Mouse (Mus musculus): ENCODE results near the gene Fam131b. TPM values are rescaled to one million over a fixed set of nuclear protein-coding genes. Genes with fewer than 3 reads are reported as not detected.

Fam131b gene
- polyA plus RNA-seq, 1 experiment from 2014 or later = 8.1 TPM

Other genes with a start within 250 kb of the Fam131b start
- not detected in 2 replicates for gene Tas2r139, start 183.7 kb downstream of the Fam131b start, polyA plus RNA-seq (2015; fragmentation: Nextera tagmentation; extraction: Ambion mirVana)
- not detected in 2 replicates for gene Tas2r144, start 109.3 kb downstream of the Fam131b start, polyA plus RNA-seq (2015; fragmentation: Nextera tagmentation; extraction: Ambion mirVana)
- 17.7 and 17.8 TPM in 2 replicates for gene Gstk1, start 78.7 kb downstream of the Fam131b start, polyA plus RNA-seq (2015; fragmentation: Nextera tagmentation; extraction: Ambion mirVana)
- gene Tmem139, start 62.7 kb downstream of the Fam131b start, polyA plus RNA-seq (2015; fragmentation: Nextera tagmentation; extraction: Ambion mirVana) = 0.26 and 0.28 TPM in 2 replicates
- 39.1 and 45.5 TPM in 2 replicates for gene Casp2, start 59.7 kb downstream of the Fam131b start, polyA plus RNA-seq (2015; fragmentation: Nextera tagmentation; extraction: Ambion mirVana)
- gene Clcn1, start 38.0 kb downstream of the Fam131b start, polyA plus RNA-seq (2015; fragmentation: Nextera tagmentation; extraction: Ambion mirVana) = 1.7 and 2.0 TPM in 2 replicates
- gene Zyx, start 25.0 kb upstream of the Fam131b start, polyA plus RNA-seq (2015; fragmentation: Nextera tagmentation; extraction: Ambion mirVana) = 56.4 and 56.5 TPM in 2 replicates
- gene Epha1, start 48.6 kb upstream of the Fam131b start, polyA plus RNA-seq (2015; fragmentation: Nextera tagmentation; extraction: Ambion mirVana) = 0.24 and 0.61 TPM in 2 replicates
- not detected in 2 replicates for gene Tas2r143, start 75.6 kb upstream of the Fam131b start, polyA plus RNA-seq (2015; fragmentation: Nextera tagmentation; extraction: Ambion mirVana)
- gene Tas2r135, start 80.8 kb upstream of the Fam131b start, polyA plus RNA-seq (2015; fragmentation: Nextera tagmentation; extraction: Ambion mirVana) = not detected in 2 replicates
- not detected in 2 replicates for gene Tas2r126, start 109.9 kb upstream of the Fam131b start, polyA plus RNA-seq (2015; fragmentation: Nextera tagmentation; extraction: Ambion mirVana)
- not detected in 2 replicates for gene Olfr458, start 140.6 kb upstream of the Fam131b start, polyA plus RNA-seq (2015; fragmentation: Nextera tagmentation; extraction: Ambion mirVana)
- gene Olfr457, start 151.7 kb upstream of the Fam131b start, polyA plus RNA-seq (2015; fragmentation: Nextera tagmentation; extraction: Ambion mirVana) = not detected in 2 replicates
- gene Olfr456, start 162.6 kb upstream of the Fam131b start, polyA plus RNA-seq (2015; fragmentation: Nextera tagmentation; extraction: Ambion mirVana) = not detected in 2 replicates
- not detected in 2 replicates for gene Olfr455, start 222.9 kb upstream of the Fam131b start, polyA plus RNA-seq (2015; fragmentation: Nextera tagmentation; extraction: Ambion mirVana)

All from neural tube, embryonic 13.5 days (tissue).